Mouse (Mus musculus) lung, adult 18-20 months (tissue): Measurements from ENCODE around the gene Spata13.

Source experiments
- DNase-seq, 2 experiments: peaks; one replicate each; pipeline ENCODE4 v3.0.0; 2022; ENCODE audit warnings: mixed read lengths in 2 of 2

Gene Spata13

GRCm38 (mm10) chr14:60641120-60641519, 7.3 kb downstream of the Spata13 start:
- DNase-seq: no peak

GRCm38 (mm10) chr14:60642131-60642530, 8.3 kb downstream of the Spata13 start:
- DNase-seq: no peak

GRCm38 (mm10) chr14:60643098-60643870, 9.5 kb downstream of the Spata13 start:
- no peak for DNase-seq

GRCm38 (mm10) chr14:60646373-60646772, 12.6 kb downstream of the Spata13 start:
- no peak for DNase-seq

GRCm38 (mm10) chr14:60647885-60648284, 14.1 kb downstream of the Spata13 start:
- no peak for DNase-seq

GRCm38 (mm10) chr14:60648956-60649355, 15.2 kb downstream of the Spata13 start:
- DNase-seq: no peak

GRCm38 (mm10) chr14:60653184-60653583, 19.4 kb downstream of the Spata13 start:
- DNase-seq: no peak

GRCm38 (mm10) chr14:60653977-60654376, 20.2 kb downstream of the Spata13 start:
- DNase-seq: no peak

GRCm38 (mm10) chr14:60654708-60655107, 20.9 kb downstream of the Spata13 start:
- DNase-seq: no peak

- peak; percentile 76 to 83 for DNase-seq
These were observed 22.3 kb downstream of the Spata13 start for GRCm38 (mm10) chr14:60655941-60656700.

- no peak for DNase-seq
These were observed 22.9 kb downstream of the Spata13 start for GRCm38 (mm10) chr14:60656701-60657085.

- DNase-seq: no peak
These were observed 24.1 kb downstream of the Spata13 start for GRCm38 (mm10) chr14:60657891-60658290.

GRCm38 (mm10) chr14:60659498-60659897, 25.7 kb downstream of the Spata13 start:
- no peak for DNase-seq

- no peak for DNase-seq
These were observed 26.8 kb downstream of the Spata13 start for GRCm38 (mm10) chr14:60660591-60660990.

GRCm38 (mm10) chr14:60661281-60661680, 27.5 kb downstream of the Spata13 start:
- no peak for DNase-seq

GRCm38 (mm10) chr14:60663309-60663940, 29.6 kb downstream of the Spata13 start:
- DNase-seq: no peak

- no peak for DNase-seq
These were observed 30.8 kb downstream of the Spata13 start for GRCm38 (mm10) chr14:60664641-60665040.

- DNase-seq: no peak
These were observed 31.5 kb downstream of the Spata13 start for GRCm38 (mm10) chr14:60665263-60665662.

- DNase-seq: no peak
These were observed 32.5 kb downstream of the Spata13 start for GRCm38 (mm10) chr14:60666252-60666651.

- DNase-seq: no peak
These were observed 36.4 kb downstream of the Spata13 start for GRCm38 (mm10) chr14:60670191-60670590.

GRCm38 (mm10) chr14:60671504-60671903, 37.7 kb downstream of the Spata13 start:
- DNase-seq: no peak

GRCm38 (mm10) chr14:60675697-60676096, 41.9 kb downstream of the Spata13 start:
- DNase-seq: no peak

GRCm38 (mm10) chr14:60676625-60677314, 43.0 kb downstream of the Spata13 start:
- DNase-seq: no peak
